Mouse (Mus musculus) embryonic facial prominence, embryonic 13.5 days (tissue): ENCODE data around the gene Mapk6. TPM values are rescaled to one million over a fixed set of nuclear protein-coding genes. Genes with fewer than 3 reads are reported as not detected.

Experiments used
- ATAC-seq: fragments of 200-750 bp; cut with Nextera tagmentation; 2 replicates; pipeline ENCODE4 v1.8.0; 2017; ENCODE audit warnings: low read depth; ENCODE audit not compliant: insufficient number of reproducible peaks, insufficient read depth, low FRiP score, low TSS enrichment
- H3K27ac ChIP-seq: fragments of 300-500 bp; sonication (generic); 2 replicates; pipeline ENCODE4 v1.5.1; 2015; ENCODE audit warnings: moderate library complexity, mild to moderate bottlenecking, inconsistent platforms
- H3K27me3 ChIP-seq: fragments of 300-500 bp; sonication (generic); 2 replicates; pipeline ENCODE4 v1.6.1; 2015; ENCODE audit warnings: mild to moderate bottlenecking, inconsistent platforms
- H3K36me3 ChIP-seq: fragments of 300-500 bp; sonication (generic); 2 replicates; pipeline ENCODE4 v1.6.1; 2015; ENCODE audit warnings: mild to moderate bottlenecking, inconsistent platforms
- H3K4me1 ChIP-seq: fragments of 300-500 bp; sonication (generic); 2 replicates; pipeline ENCODE4 v1.6.1; 2015; ENCODE audit warnings: inconsistent platforms
- H3K4me2 ChIP-seq: fragments of 300-500 bp; sonication (generic); 2 replicates; pipeline ENCODE4 v1.6.1; 2015; ENCODE audit warnings: moderate library complexity, mild to moderate bottlenecking, inconsistent platforms
- H3K4me3 ChIP-seq: fragments of 300-500 bp; sonication (generic); 2 replicates; pipeline ENCODE4 v1.5.1; 2015; ENCODE audit warnings: mild to moderate bottlenecking, inconsistent platforms
- H3K9ac ChIP-seq: fragments of 300-500 bp; sonication (generic); 2 replicates; pipeline ENCODE4 v1.6.1; 2015; ENCODE audit warnings: mild to moderate bottlenecking, inconsistent platforms
- H3K9me3 ChIP-seq: fragments of 300-500 bp; sonication (generic); 2 replicates; pipeline ENCODE4 v1.6.1; 2016; ENCODE audit warnings: inconsistent platforms
- WGBS: fragments of 180-500 bp; shearing (Covaris S2); methylation state at CpG from one replicate; pipeline ENCODE4 v1.1.7; 2015; ENCODE audit warnings: mixed read lengths; 5-methylcytosine and 5-hydroxymethylcytosine counted together
- polyA plus RNA-seq: library from polyadenylated mRNA; unstranded; fragments of >200 nt; fragmentation: Nextera tagmentation; extraction: Ambion mirVana; gene quantifications from 2 replicates; pipeline ENCODE4 v1.2.1, GENCODE M21; 2015

Gene Mapk6
- polyA plus RNA-seq, 1 experiment from 2014 or later: 79.4 TPM

GRCm38 (mm10) chr9:75422251-75422691, 12.5 kb upstream of the Mapk6 start:
- Histone ChIP-seq H3K9ac (no peak overlapping the region), H3K4me2 (no peak overlapping the region)

GRCm38 (mm10) chr9:75414204-75414603, 4.4 kb upstream of the Mapk6 start:
- Histone ChIP-seq H3K27me3 (no peaks in the 10 kb centered on the region), H3K4me1 (peaks cover 17% of the 10 kb centered on the region), H3K9ac (no peak overlapping the region), H3K4me3 (no peak overlapping the region), H3K27ac (no peak overlapping the region), H3K36me3 (no peaks in the 10 kb centered on the region), H3K9me3 (no peaks in the 10 kb centered on the region), H3K4me2 (no peak overlapping the region)
- 27% methylated on average over 5 of the region's 5 CpGs for WGBS
- ATAC-seq: no peak

More at GRCm38 (mm10) chr9:75422251-75422691, 12.5 kb upstream of the Mapk6 start:
- 85% methylated on average over 3 of the region's 3 CpGs for WGBS
- Histone ChIP-seq H3K27ac (no peak overlapping the region), H3K27me3 (no peaks in the 10 kb centered on the region), H3K36me3 (no peaks in the 10 kb centered on the region), H3K4me1 (peaks cover 6% of the 10 kb centered on the region; the same call in 1 of the 2 replicates), H3K4me3 (no peak overlapping the region), H3K9me3 (no peaks in the 10 kb centered on the region)
- ATAC-seq: no peak

- no peaks in the 10 kb centered on the region for H3K9me3 ChIP-seq
- peaks cover 17% of the 10 kb centered on the region for H3K4me1 ChIP-seq
- WGBS: 81% methylated on average over 5 of the region's 5 CpGs
- H3K27me3 ChIP-seq: no peaks in the 10 kb centered on the region
- H3K9ac ChIP-seq: no peak overlapping the region
- H3K4me3 ChIP-seq: no peak overlapping the region
- no peak for ATAC-seq
- no peaks in the 10 kb centered on the region for H3K36me3 ChIP-seq
- H3K27ac ChIP-seq: no peak overlapping the region
- no peak overlapping the region for H3K4me2 ChIP-seq
Observed at GRCm38 (mm10) chr9:75413206-75413605, 3.4 kb upstream of the Mapk6 start.

- Histone ChIP-seq H3K9ac (no peak overlapping the region), H3K4me3 (no peak overlapping the region), H3K4me2 (no peak overlapping the region), H3K27me3 (no peaks in the 10 kb centered on the region), H3K9me3 (no peaks in the 10 kb centered on the region), H3K36me3 (no peaks in the 10 kb centered on the region), H3K4me1 (peaks cover 22% of the 10 kb centered on the region), H3K27ac (no peak overlapping the region)
- 81% methylated on average over 9 of the region's 9 CpGs for WGBS
- ATAC-seq: no peak
Observed at GRCm38 (mm10) chr9:75411584-75411983, 1.8 kb upstream of the Mapk6 start.

GRCm38 (mm10) chr9:75410868-75411487, 1.2 kb upstream of the Mapk6 start:
- Histone ChIP-seq H3K27ac (no peak overlapping the region), H3K9ac (peak overlapping the region; percentile 88; the same call in 1 of the 2 replicates), H3K4me3 (peak overlapping the region; percentile 86; the same call in 1 of the 2 replicates)

GRCm38 (mm10) chr9:75409031-75409851, 564 bp downstream of the Mapk6 start:
- Histone ChIP-seq H3K4me3 (peak overlapping the region; percentile 86), H3K27me3 (no peaks in the 10 kb centered on the region), H3K36me3 (no peaks in the 10 kb centered on the region), H3K4me1 (peaks cover 37% of the 10 kb centered on the region), H3K9ac (peak overlapping the region; percentile 88), H3K27ac (peak overlapping the region; percentile 94), H3K4me2 (peak overlapping the region; percentile 84), H3K9me3 (no peaks in the 10 kb centered on the region)
- peak; percentile 86 for ATAC-seq
- under 1% methylated on average over 80 of the region's 90 CpGs for WGBS

More at GRCm38 (mm10) chr9:75410868-75411487, 1.2 kb upstream of the Mapk6 start:
- Histone ChIP-seq H3K27me3 (no peaks in the 10 kb centered on the region), H3K4me2 (peak overlapping the region; percentile 84), H3K36me3 (no peaks in the 10 kb centered on the region), H3K9me3 (no peaks in the 10 kb centered on the region), H3K4me1 (peaks cover 28% of the 10 kb centered on the region)
- 71% methylated on average over 6 of the region's 6 CpGs for WGBS
- no peak for ATAC-seq

- 5% methylated on average over 11 of the region's 11 CpGs for WGBS
- Histone ChIP-seq H3K27me3 (no peaks in the 10 kb centered on the region), H3K9ac (peak overlapping the region; percentile 88), H3K9me3 (no peaks in the 10 kb centered on the region), H3K27ac (peak overlapping the region; percentile 94), H3K4me1 (peaks cover 42% of the 10 kb centered on the region), H3K4me2 (peak overlapping the region; percentile 84), H3K4me3 (peak overlapping the region; percentile 86), H3K36me3 (no peaks in the 10 kb centered on the region)
- ATAC-seq: no peak
Observed at GRCm38 (mm10) chr9:75408204-75408826, 1.5 kb downstream of the Mapk6 start.

- Histone ChIP-seq H3K4me1 (peaks cover 46% of the 10 kb centered on the region), H3K9me3 (no peaks in the 10 kb centered on the region), H3K27me3 (no peaks in the 10 kb centered on the region), H3K4me2 (peak overlapping the region; percentile 84), H3K27ac (no peak overlapping the region), H3K4me3 (peak overlapping the region; percentile 86), H3K36me3 (no peaks in the 10 kb centered on the region), H3K9ac (peak overlapping the region; percentile 62)
- WGBS: 13% methylated on average over 10 of the region's 10 CpGs
- no peak for ATAC-seq
Observed at GRCm38 (mm10) chr9:75407803-75408202, 2.0 kb downstream of the Mapk6 start.

- Histone ChIP-seq H3K9ac (no peak overlapping the region), H3K4me2 (no peak overlapping the region), H3K27me3 (no peaks in the 10 kb centered on the region), H3K4me1 (peaks cover 56% of the 10 kb centered on the region), H3K9me3 (no peaks in the 10 kb centered on the region), H3K36me3 (no peaks in the 10 kb centered on the region), H3K27ac (no peak overlapping the region), H3K4me3 (no peak overlapping the region)
- no peak for ATAC-seq
- WGBS: 85% methylated on average over 2 of the region's 2 CpGs
Observed at GRCm38 (mm10) chr9:75406121-75406520, 3.7 kb downstream of the Mapk6 start.

- WGBS: 65% methylated on average over 3 of the region's 3 CpGs
- H3K4me3 ChIP-seq: no peak overlapping the region
- no peak for ATAC-seq
- no peaks in the 10 kb centered on the region for H3K9me3 ChIP-seq
- no peak overlapping the region for H3K27ac ChIP-seq
- peaks cover 45% of the 10 kb centered on the region for H3K4me1 ChIP-seq
- no peaks in the 10 kb centered on the region for H3K27me3 ChIP-seq
- H3K36me3 ChIP-seq: peaks cover 5% of the 10 kb centered on the region
- H3K4me2 ChIP-seq: no peak overlapping the region
- H3K9ac ChIP-seq: no peak overlapping the region
Observed at GRCm38 (mm10) chr9:75403520-75403919, 6.3 kb downstream of the Mapk6 start.

GRCm38 (mm10) chr9:75401593-75402504, 8.0 kb downstream of the Mapk6 start:
- Histone ChIP-seq H3K27me3 (no peaks in the 10 kb centered on the region), H3K36me3 (peaks cover 22% of the 10 kb centered on the region), H3K4me2 (no peak overlapping the region), H3K9ac (no peak overlapping the region), H3K27ac (no peak overlapping the region), H3K9me3 (no peaks in the 10 kb centered on the region), H3K4me1 (peaks cover 36% of the 10 kb centered on the region), H3K4me3 (no peak overlapping the region)
- no peak for ATAC-seq
- WGBS: 73% methylated on average over 20 of the region's 20 CpGs
